Mouse (Mus musculus) T-cell, adult 2 months (primary cell): Measurements from ENCODE around the gene Mapk14.
"Not testable (repeated sequence)": the region's sequence is repeated elsewhere in the genome, so short reads cannot be mapped to it uniquely, and the experiment has no call there.

Experiments used
- DNase-seq: peaks from one replicate; pipeline ENCODE4 v3.0.0; 2022; ENCODE audit warnings: low spot score

Gene Mapk14

DNA sequence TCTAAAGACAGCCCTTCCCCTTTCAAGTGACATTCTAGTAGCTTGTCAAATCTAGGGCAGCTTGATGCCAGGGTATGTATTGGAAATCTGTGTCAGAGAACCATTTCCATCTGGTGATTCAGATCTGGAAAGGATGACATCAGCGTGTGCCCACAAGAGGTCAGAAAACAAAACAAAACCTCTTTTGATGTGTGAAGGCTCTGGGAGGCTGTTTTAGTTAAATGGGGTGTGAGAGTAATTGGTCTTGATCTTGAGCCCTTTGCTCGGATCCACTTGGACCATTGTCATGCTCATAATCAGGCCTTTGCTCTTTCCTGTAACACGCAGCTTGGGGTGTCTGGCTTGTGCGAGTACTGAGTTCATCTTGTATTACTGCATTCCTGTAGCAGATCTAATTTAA, 7.1 kb downstream of the Mapk14 start:
- peak; percentile 30 for DNase-seq

DNA sequence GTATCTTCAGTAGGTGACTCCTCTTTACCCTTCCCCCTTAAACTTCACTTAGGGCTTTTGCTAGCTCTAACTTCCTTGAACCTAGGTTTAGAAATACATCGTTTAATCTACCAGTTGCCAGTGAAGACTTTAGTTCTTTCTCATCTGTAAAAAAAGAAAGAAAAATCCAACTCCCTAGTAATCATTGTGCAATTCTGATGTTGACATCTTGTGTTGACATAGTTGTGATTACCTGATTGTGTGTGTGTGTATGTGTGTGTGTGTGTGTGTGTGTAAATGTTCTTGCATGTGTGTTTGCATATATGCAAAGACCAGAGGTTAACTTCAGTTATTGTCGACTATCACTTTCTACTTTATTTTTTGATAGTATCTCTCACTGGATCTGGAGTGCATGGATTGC, 7.5 kb downstream of the Mapk14 start:
- DNase-seq = no peak

- DNase-seq = peak; percentile 18
Observed at GRCm38 (mm10) chr17:28699789-28700188, 8.7 kb downstream of the Mapk14 start.

- DNase-seq = peak; percentile 26
Observed at GRCm38 (mm10) chr17:28701171-28701570, 10.0 kb downstream of the Mapk14 start.

DNA sequence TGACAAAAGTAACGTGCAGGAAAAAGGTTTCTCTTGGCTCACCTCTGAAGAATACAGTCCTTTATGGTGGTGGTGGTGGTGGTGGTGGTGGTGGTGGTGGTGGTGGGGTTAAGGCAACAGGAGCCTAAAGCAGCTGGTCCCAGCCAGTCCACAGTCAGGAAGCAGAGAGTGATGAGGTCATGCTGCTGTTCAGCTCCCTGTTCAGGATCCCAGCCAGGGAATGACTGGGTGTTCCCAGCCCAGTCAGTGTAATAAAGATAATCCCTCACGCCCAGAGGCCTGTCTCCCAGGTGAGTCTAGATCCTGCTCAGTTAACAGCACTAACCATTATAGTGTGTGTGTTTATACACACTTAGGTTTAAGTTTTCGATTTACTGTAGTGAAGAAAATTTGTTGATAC, 10.6 kb downstream of the Mapk14 start:
- DNase-seq = no peak

DNA sequence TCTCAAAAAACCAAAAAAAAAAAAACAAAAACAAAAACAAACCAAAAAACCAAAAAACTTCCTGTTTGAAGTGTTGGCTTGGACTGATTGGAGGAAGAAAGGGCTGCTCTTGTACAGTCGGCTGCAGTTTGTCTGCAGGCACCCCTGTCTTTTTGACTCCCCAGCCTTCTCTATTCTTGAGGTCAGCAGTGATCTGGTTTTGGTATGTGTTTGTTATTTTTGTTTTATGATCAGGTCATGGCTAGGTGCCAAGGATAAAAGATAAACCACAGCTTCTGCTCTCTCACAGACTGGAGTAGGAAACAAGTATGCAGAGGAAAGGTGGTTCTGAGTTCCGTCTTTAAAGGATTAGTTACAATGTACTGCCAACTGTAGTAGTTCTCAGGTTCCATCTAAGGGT, 11.5 kb downstream of the Mapk14 start:
- DNase-seq = peak; percentile 28

- no peak for DNase-seq
Observed at GRCm38 (mm10) chr17:28706697-28707096, 15.6 kb downstream of the Mapk14 start.

DNA sequence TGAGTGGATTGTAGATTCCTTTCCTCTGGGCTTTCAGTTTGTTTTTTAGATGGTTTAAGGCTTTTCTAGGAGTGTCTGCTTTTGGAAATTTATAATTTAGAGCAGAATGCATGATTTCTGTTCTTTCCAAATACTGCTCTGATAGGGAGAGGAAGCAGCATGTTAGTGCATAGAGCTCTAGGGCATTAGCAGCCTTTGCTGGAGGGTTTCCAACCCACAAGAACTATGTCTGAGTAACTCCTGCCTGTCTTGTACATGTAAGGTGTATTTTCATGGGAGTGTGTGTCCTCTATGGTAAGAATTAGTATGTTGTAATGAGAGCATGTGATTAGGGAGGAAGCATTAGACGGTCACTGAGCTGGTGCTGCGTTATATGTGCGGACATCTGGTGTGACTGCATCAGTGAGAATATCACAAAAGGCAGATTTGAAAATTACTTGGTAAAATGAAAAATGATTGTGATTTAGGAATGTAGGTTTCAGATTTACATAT, 16.1 kb downstream of the Mapk14 start:
- DNase-seq = no peak

DNA sequence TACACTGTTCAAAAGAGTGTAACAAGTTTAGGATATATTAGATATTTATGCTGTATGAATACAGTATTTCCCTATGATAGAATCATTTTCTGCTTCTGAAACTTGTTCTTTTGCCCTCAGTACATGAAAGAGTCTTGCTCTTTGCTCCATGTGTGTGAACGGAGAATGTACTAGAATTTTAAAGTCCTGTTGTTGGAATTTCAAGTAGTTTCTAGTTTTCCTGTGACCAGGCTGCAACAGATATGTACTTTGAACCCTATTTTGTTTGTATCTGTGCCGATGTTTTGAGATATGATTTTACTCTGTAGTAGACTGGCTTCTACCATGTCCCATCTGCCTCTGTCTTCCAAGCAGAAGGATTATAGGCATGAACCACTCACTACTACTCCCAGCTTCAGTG, 16.7 kb downstream of the Mapk14 start:
- no peak for DNase-seq

DNA sequence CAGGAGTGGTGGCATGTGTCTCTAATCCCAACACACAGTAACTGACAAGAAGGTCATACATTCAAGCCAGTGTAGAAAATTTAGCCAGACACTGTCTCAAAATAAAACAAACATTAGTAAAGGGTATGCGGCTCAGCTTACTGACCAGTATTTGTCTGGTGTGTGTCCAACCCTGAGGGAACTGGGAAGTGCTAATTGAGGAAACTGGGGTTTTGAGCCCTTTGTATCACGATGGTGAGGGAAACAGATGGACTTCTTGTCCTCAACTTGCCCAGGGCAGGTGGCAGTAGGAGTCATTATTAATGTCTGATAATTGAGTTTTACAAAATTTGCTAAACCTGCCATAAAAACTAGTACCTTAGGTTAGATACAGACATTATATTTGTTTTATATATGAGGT, 17.9 kb downstream of the Mapk14 start:
- no peak for DNase-seq

GRCm38 (mm10) chr17:28709552-28710290, 18.6 kb downstream of the Mapk14 start:
- no peak for DNase-seq

- no peak for DNase-seq
Observed at GRCm38 (mm10) chr17:28710291-28710688, 19.2 kb downstream of the Mapk14 start.

GRCm38 (mm10) chr17:28711237-28711636, 20.1 kb downstream of the Mapk14 start:
- DNase-seq = no peak

DNA sequence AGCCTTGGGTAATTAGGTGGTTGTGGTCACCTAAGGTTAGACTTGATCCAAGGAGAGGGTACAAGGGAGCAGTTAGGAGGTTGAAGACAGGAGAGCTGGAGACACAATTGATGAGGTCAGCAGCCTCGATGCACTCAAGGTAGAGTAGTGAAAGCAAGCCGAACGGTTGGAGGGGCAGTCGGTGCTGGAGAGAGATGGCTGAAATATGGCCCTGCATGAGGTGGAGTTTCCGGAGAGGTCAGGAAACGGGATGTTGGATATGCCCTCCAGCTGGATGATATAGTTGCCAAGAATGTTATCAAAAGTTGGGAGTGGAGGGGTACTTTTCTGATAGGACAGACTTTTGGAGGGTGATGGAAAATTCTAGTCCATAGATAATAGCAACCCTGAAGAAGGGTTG, 21.2 kb downstream of the Mapk14 start:
- no peak for DNase-seq

DNA sequence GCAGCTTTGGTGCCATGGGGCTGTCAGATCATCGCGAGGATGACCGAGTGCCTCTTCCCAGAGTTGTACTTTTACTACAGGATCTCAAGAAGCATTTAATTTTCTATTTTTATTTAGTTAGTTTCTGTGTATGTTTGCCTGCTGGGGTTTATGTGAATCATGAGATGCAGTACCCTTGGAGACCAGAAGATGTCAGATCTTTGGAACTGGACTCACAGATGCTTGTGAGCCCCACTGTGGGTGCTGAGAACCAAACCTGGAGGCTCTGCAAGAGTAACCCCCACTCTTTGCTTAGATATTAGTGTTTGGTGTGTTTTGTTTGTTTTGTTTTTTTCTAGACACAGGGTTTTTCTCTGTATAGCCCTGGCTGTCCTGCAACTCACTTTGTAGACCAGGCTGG, 22.9 kb downstream of the Mapk14 start:
- DNase-seq = peak; percentile 3

- no peak for DNase-seq
Observed at GRCm38 (mm10) chr17:28715832-28716548, 24.9 kb downstream of the Mapk14 start.

DNA sequence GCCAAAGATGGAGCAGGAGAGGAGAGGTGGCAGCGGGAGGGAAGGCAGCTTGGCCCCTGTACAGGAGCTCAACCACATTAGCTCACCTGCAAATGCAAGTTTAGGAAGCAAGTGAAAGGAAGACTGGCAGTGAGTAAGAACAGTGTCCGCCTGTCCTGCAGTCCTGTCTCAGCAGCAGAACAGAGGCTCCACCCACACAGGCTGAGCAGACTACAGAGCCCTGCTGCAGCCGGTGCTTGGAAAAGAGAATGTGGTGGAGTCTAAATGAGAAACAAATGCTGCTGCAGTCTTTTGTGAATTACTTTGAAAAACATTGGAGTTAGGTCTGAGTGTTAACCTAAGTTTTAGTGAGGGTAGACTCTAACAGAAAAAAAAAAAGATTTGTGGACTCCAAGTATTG, 26.4 kb downstream of the Mapk14 start:
- no peak for DNase-seq

DNA sequence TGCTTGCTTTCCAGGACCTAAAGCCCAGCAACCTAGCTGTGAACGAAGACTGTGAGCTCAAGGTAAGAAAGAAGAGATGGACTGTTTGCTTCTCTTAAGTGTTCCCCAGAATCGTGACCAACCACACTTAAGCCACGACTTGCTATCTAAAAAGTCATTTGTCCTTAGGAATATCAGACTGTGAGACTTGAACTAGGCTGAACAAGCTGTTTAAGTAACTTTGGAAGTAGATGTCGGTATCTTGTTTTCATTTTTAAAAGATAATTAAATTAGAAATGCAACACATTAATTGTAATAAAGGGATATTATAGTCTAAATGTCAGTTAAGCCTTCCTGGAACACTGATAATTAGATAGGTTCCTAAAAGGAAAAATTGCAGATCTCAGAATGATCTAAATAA, 34.7 kb downstream of the Mapk14 start, which contains the start of gene AC170998.1:
AC170998.1 (plus strand) TSS at position 301 of the 400 bp plus-strand sequence.
- no peak for DNase-seq

DNA sequence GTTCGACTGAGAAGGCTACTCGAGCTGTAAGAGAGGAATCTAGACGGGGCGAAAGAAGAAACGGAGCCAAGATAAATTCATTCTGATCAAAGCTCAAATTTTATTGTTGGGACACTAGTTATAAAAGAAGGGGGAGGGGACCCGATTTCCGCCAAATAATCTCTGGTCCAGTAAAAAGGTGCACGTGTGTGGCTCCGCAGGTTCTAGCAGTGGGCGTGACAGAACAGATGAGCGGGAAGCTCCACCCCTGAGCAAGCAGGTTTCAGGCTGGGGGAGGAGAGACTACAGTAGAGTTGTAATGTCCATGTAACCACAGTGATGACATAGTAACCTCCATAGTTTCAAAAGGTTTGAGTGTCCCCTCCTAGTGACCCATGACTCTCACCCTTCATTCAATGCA, 36.4 kb downstream of the Mapk14 start:
- DNase-seq = not testable (repeated sequence)

- no peak for DNase-seq
Observed at GRCm38 (mm10) chr17:28735317-28736105, 44.4 kb downstream of the Mapk14 start.

DNA sequence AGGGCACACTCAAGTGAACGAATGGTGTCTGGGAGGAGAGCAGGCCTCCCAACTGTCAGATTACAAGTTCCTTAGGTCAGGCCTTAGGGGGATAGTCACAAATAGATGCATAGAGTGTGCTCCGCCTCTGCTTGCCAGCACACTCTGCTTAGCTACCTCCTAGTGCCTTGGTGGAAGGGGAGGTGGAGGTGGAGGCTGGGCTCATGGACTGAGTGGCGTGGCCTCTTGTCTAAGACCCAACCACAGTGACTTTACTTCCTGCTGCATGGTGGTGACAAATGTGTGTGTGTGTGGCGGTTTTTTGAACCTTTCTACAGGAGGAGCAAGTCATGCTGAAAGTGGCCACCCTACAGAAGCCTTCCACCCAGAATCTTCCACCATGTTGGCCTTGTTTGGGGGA, 45.4 kb downstream of the Mapk14 start:
- peak; percentile 18 for DNase-seq

- DNase-seq = no peak
Observed at GRCm38 (mm10) chr17:28737973-28738372, 46.8 kb downstream of the Mapk14 start.

- no peak for DNase-seq
Observed at GRCm38 (mm10) chr17:28739244-28739643, 48.1 kb downstream of the Mapk14 start.
